Mouse (Mus musculus): ENCODE data around the gene S1pr2. TPM values are rescaled to one million over a fixed set of nuclear protein-coding genes. Genes with fewer than 3 reads are reported as not detected.

Gene S1pr2
- polyA plus RNA-seq, 1 experiment from 2014 or later = 58.0 TPM

DNA sequence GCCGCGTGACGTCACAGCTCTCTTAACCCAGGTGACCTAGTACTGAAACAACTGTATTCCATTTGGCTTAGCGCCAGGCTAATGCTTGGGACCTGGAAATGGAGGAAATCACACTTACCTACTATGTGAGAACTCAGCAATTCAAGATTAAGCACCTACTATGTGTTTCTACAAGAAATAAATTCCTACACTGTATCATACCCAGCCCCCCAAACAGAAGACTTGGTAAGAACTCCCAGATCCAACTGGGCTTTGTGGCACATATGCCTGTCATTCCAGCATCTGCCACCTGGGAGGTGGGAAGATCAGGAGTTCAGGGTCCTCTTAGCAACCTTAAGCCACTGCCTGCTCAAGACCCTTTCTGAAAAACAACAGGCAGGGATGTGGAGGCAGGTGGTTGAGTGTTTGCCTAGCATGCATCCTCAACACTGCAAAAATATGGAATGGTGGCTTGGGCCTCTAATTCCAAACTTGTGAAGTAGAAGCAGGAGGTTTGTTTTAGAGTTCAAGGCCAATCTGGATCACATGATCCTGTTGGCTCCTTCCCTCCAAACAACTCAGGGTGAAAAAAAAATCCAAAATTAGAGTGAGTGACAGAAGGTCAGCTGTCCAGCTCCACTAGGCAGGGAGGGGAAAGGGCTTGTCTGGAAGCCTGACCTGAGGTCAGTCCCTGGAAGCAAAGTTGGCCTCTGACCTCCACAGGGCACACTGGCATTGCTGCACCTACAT lies 544 bp upstream of the S1pr2 start:
- peak overlapping the region; percentile 98 for H3K27ac ChIP-seq (ENCODE audit: low read depth)
- no peaks in the 10 kb centered on the region for H3K36me3 ChIP-seq (ENCODE audit: insufficient read depth)
- ATAC-seq (ENCODE audit: insufficient read depth) = 0 out of 2 replicates have a peak, but pooled peaks have one; percentile 1
- WGBS = under 1% methylated on average over 4 of the region's 4 CpGs
- H3K27me3 ChIP-seq (ENCODE audit: insufficient read depth, low read length) = no peaks in the 10 kb centered on the region
- no peaks in the 10 kb centered on the region for H3K9me3 ChIP-seq (ENCODE audit: low read depth, low read length)
- DNase-seq = no peak
- H3K4me3 ChIP-seq (ENCODE audit: low read depth, low read length) = peak overlapping the region; percentile 95
- peak; percentile 37 for TF ChIP-seq CTCF (IDR thresholded peaks at IDR 0.05; ENCODE audit: low read depth)
- H3K9ac ChIP-seq = peak overlapping the region; percentile 91
- H3K4me1 ChIP-seq (ENCODE audit: insufficient read depth) = peaks cover 26% of the 10 kb centered on the region
- peak overlapping the region; percentile 88 for H3K4me2 ChIP-seq

DNA sequence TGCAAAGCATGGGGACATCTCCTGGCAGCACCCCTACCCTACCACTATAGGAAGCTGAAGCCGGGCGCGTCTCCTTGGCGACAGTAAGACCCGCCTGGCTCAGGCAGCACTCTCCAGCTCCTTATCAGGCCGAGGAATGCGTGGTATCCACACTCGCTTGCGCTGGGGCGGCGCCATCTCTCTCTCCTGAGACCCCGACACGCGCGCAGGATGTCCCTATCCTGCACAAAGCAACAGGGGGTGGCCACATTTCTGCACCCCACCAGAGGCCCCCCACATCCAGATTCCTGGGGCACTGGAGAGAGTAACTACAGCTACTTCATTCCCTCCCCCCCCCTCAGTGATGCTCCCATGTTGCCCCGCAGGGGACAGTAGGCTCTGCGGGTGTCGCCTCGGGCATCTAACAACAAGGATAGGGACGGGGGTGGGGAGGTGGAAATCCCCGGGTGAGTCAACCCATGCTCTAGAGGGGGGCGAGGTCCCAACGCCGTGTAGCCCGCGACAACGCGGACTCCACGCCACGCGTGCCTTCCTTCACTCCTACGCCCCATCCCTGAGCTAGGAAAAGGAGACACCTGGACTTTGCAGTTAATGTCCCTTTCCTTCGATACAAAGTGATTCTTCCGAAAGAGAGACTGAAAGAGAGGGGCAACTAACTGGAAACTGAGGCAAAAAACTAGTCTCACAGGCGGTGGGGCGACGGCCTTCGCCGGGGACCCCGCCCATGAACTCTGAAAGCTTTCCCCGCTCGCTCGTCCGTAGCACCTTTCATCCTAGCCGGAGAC lies 958 bp downstream of the S1pr2 start:
- ATAC-seq (ENCODE audit: insufficient read depth) (peak; percentile 53), DNase-seq (peak; percentile 91)
- Histone ChIP-seq H3K4me2 (peak overlapping the region; percentile 88), H3K4me1 (ENCODE audit: insufficient read depth) (peaks cover 33% of the 10 kb centered on the region), H3K9me3 (ENCODE audit: low read depth, low read length) (no peaks in the 10 kb centered on the region), H3K9ac (peak overlapping the region; percentile 91), H3K36me3 (ENCODE audit: insufficient read depth) (peaks cover 8% of the 10 kb centered on the region), H3K4me3 (ENCODE audit: low read depth, low read length) (peak overlapping the region; percentile 95), H3K27ac (ENCODE audit: low read depth) (peak overlapping the region; percentile 98), H3K27me3 (ENCODE audit: insufficient read depth, low read length) (no peaks in the 10 kb centered on the region)
- under 1% methylated on average over 45 of the region's 45 CpGs for WGBS
- 0 out of 2 replicates have a peak, but pooled peaks have one; percentile 2 for TF ChIP-seq CTCF (IDR thresholded peaks at IDR 0.05; ENCODE audit: low read depth)

DNA sequence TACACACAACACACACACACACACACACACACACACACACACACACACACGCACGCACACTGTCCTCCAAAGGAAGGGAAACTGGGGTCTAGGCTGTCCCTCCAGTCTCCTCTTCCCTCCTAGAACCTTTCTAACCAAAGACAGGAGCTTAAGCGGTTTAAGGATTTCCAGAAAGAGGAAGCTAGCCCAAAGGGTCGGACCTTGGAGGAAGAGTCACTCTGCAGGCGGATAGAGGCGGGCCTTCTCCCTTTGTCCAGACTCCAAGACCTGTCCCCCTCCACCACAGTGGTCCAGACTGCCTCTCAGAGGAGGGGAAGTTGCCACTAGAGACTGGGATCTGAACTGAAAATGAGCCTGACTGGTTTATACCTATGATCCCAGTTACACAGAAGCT lies 2.9 kb downstream of the S1pr2 start:
- peak overlapping the region; percentile 50; the same call in 1 of the 2 replicates for H3K9ac ChIP-seq
- DNase-seq (peak; percentile 63), ATAC-seq (ENCODE audit: insufficient read depth) (no peak)
- peaks cover 22% of the 10 kb centered on the region for H3K36me3 ChIP-seq (ENCODE audit: insufficient read depth)
- no peaks in the 10 kb centered on the region for H3K9me3 ChIP-seq (ENCODE audit: low read depth, low read length)
- peak overlapping the region; percentile 95 for H3K4me3 ChIP-seq (ENCODE audit: low read depth, low read length)
- no peak for TF ChIP-seq CTCF (IDR thresholded peaks at IDR 0.05; ENCODE audit: low read depth)
- no peaks in the 10 kb centered on the region for H3K27me3 ChIP-seq (ENCODE audit: insufficient read depth, low read length)
- WGBS = 46% methylated on average over 6 of the region's 6 CpGs
- peak overlapping the region; percentile 94; the same call in 1 of the 2 replicates for H3K27ac ChIP-seq (ENCODE audit: low read depth)
- H3K4me1 ChIP-seq (ENCODE audit: insufficient read depth) = peaks cover 33% of the 10 kb centered on the region
- peak overlapping the region; percentile 88 for H3K4me2 ChIP-seq

DNA sequence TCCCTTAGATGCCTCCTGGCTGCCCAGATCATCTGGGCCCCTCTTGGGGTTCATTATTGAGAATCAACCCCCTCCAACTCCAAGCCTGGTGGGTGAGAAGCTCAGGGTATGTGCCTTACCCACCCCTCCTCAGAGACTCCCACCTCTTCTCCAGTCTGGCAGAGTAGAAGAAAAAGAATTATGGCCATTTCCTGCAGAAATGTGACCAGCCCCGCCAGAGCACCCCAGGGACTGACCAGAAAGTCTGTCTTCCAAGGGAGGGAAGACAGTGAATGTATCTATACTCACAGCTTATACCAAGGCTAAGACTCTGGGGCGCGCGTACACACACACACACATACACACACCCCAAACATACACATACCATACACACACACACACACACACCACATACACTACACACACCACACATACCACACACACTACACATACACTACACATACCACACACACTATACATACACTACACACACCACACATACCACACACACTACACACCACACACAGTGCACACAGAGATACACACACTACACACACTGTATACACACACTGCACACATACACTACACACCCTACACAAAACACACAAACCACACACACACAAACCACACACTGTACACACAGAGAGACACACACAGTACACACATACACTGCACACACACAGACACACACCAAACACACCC lies 3.4 kb downstream of the S1pr2 start:
- H3K4me3 ChIP-seq (ENCODE audit: low read depth, low read length) = peak overlapping the region; percentile 95
- DNase-seq (no peak), ATAC-seq (ENCODE audit: insufficient read depth) (no peak)
- peak overlapping the region; percentile 50; the same call in 1 of the 2 replicates for H3K9ac ChIP-seq
- H3K4me1 ChIP-seq (ENCODE audit: insufficient read depth) = peaks cover 33% of the 10 kb centered on the region
- no peaks in the 10 kb centered on the region for H3K9me3 ChIP-seq (ENCODE audit: low read depth, low read length)
- H3K36me3 ChIP-seq (ENCODE audit: insufficient read depth) = peaks cover 27% of the 10 kb centered on the region
- TF ChIP-seq CTCF (IDR thresholded peaks at IDR 0.05; ENCODE audit: low read depth) = no peak
- 74% methylated on average over 4 of the region's 4 CpGs for WGBS
- H3K27me3 ChIP-seq (ENCODE audit: insufficient read depth, low read length) = no peaks in the 10 kb centered on the region
- peak overlapping the region; percentile 88 for H3K4me2 ChIP-seq
- H3K27ac ChIP-seq (ENCODE audit: low read depth) = peak overlapping the region; percentile 94

DNA sequence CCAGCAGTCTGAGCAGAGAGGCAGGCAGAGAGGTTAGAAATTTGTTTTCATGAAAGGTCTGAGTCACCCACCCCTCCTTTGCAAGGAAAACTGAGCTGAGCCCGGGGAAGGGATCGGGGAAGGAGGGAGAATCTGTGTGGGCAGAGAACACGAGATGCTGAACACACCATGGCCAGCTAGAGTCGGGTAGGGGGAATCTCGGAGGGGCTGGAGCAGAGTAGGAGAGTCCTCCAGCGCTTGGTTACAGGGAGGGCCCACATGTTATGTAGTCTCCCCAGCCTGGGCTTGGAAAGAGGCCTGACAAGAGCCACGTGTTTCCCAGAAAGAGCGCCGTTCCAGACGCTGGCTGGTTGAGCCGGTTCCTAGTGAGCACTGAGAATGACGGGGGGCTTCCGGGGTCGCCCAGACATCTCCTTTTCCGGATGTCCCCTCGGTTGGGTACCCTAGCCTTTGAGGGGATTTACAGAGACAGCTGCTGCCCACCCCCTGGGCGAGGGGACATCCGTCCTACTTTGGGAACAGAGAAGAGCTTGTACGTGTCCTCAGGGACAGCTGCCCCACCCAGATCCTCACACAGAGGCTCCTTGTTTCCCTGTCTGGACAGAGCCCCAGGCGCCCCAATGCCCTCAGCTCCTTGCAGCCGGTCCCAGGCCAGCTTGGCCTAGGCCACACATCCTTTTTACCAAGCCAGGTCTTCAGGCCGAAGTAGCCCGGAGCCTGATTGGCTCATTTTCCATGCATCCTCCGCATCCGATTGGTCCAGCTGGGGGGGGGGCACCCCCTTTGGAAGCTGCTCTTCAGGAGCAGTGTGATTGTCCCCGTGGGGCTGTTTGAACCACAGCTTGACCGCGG lies 4.2 kb downstream of the S1pr2 start:
- Histone ChIP-seq H3K9ac (peak overlapping the region; percentile 50), H3K36me3 (ENCODE audit: insufficient read depth) (peaks cover 35% of the 10 kb centered on the region), H3K4me2 (peak overlapping the region; percentile 88), H3K4me3 (ENCODE audit: low read depth, low read length) (peak overlapping the region; percentile 95), H3K4me1 (ENCODE audit: insufficient read depth) (peaks cover 33% of the 10 kb centered on the region), H3K27ac (ENCODE audit: low read depth) (peak overlapping the region; percentile 94), H3K9me3 (ENCODE audit: low read depth, low read length) (no peaks in the 10 kb centered on the region), H3K27me3 (ENCODE audit: insufficient read depth, low read length) (no peaks in the 10 kb centered on the region)
- ATAC-seq (ENCODE audit: insufficient read depth) (peak; percentile 44), DNase-seq (peak; percentile 81)
- 14% methylated on average over 28 of the region's 28 CpGs for WGBS
- no peak for TF ChIP-seq CTCF (IDR thresholded peaks at IDR 0.05; ENCODE audit: low read depth)

DNA sequence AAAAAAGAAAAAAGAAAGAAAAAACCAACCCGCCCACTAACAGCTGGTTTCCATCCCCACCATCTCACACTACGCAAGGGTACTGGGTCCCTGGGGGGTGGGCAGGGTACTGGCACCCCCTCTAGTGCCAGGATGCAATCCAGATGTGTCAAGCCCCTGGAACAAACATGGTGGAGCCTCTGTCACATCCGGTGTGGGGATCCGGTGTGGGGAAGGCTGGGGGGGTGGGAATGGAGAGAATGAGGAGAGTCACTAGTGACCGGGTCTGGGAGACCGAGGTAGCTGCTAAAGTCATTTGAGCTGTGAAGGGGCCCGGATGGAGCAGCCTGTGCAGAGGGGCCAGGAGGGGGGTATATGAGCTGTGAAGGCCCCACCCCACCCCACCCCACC lies 4.8 kb downstream of the S1pr2 start:
- DNase-seq = peak; percentile 85
- peak; percentile 58 for ATAC-seq (ENCODE audit: insufficient read depth)
- H3K9ac ChIP-seq = peak overlapping the region; percentile 50
- peak overlapping the region; percentile 88 for H3K4me2 ChIP-seq
- TF ChIP-seq CTCF (IDR thresholded peaks at IDR 0.05; ENCODE audit: low read depth) = peak; percentile 23; the same call in 1 of the 2 replicates
- H3K9me3 ChIP-seq (ENCODE audit: low read depth, low read length) = no peaks in the 10 kb centered on the region
- 30% methylated on average over 7 of the region's 7 CpGs for WGBS
- H3K27me3 ChIP-seq (ENCODE audit: insufficient read depth, low read length) = no peaks in the 10 kb centered on the region
- H3K4me3 ChIP-seq (ENCODE audit: low read depth, low read length) = peak overlapping the region; percentile 95
- H3K36me3 ChIP-seq (ENCODE audit: insufficient read depth) = peaks cover 41% of the 10 kb centered on the region
- peaks cover 31% of the 10 kb centered on the region for H3K4me1 ChIP-seq (ENCODE audit: insufficient read depth)
- H3K27ac ChIP-seq (ENCODE audit: low read depth) = peak overlapping the region; percentile 94
